Mouse (Mus musculus): Measurements from ENCODE around the gene Trappc1. TPM values are rescaled to one million over a fixed set of nuclear protein-coding genes. Genes with fewer than 3 reads are reported as not detected.

Trappc1 gene
- total and polyA plus RNA-seq, 3 experiments, result 85.4 to 124 (median 102) TPM

DNA sequence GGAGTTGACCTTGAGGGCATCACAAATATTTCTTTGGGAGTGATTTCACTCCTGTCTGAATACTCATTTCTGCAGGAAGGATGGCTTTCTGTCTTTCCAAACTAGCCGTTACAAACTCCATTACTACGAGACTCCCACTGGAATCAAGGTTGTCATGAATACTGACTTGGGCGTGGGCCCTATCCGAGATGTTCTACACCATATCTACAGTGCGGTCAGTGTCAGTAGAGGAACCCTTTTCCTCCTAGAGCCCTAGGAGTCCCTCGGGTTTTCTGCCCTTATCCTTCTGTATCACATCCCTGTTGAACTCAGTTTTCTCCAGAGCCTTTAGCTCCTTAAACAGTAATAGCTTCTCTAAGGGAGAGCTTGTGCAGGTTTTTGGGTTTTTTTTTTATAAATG is 969 bp downstream of the Trappc1 start:
- H3K9me3 ChIP-seq (replicated peaks; ENCODE audit: low read length), result no peaks in the 10 kb centered on the region
- no peak overlapping the region for H3K27ac ChIP-seq (ENCODE audit: insufficient read depth, low read depth)
- dilution Hi-C loops (cut with MboI; ENCODE audit: extremely low pct_ligation_motif_present, extremely low pct_unique_long_range_greater_than_20kb, low sequenced_read_pairs) (no loop called here), in situ Hi-C loops (cut with MboI; ENCODE audit: low pct_ligation_motif_present, low pct_unique_long_range_greater_than_20kb, low sequenced_read_pairs) (no loop called here)
- peaks cover 12 to 39% of the 10 kb centered on the region in 2 experiments for H3K4me1 ChIP-seq (ENCODE audit: control insufficient read depth in 1 of 2, insufficient read depth in 2 of 2)
- DNase-seq (ENCODE audit: extremely low read depth), result no peak
- peak overlapping the region in 2 of 3 experiments; percentile 69 to 98 for H3K4me3 ChIP-seq (replicated peaks in 1 of 3; ENCODE audit: low read depth in 2 of 3, low read length in 2 of 3, poor library complexity in 1 of 3)
- peaks cover 1 to 20% of the 10 kb centered on the region in 2 experiments for H3K36me3 ChIP-seq (replicated peaks in 1 of 2; ENCODE audit: control insufficient read depth in 1 of 2, insufficient read depth in 1 of 2, low read length in 1 of 2)
- peak overlapping the region; percentile 72 for H3K9ac ChIP-seq (ENCODE audit: insufficient read depth, low read depth)
- no peaks in the 10 kb centered on the region for H3K79me2 ChIP-seq (replicated peaks; ENCODE audit: control insufficient read depth, extremely low read depth, insufficient read depth, poor library complexity, severe bottlenecking)
- H3K27me3 ChIP-seq (replicated peaks), result peaks cover 34% of the 10 kb centered on the region
- H3K4me2 ChIP-seq (ENCODE audit: insufficient read depth, low read depth, poor library complexity, severe bottlenecking), result peak overlapping the region; percentile 72
- TF ChIP-seq ZKSCAN1 (IDR thresholded peaks at IDR 0.05; ENCODE audit: borderline replicate concordance, low read depth, low read length) (no peak), MAFK (IDR thresholded peaks at IDR 0.05; ENCODE audit: insufficient replicate concordance, low read length) (no peak), TBP (conservative IDR thresholded peaks at IDR 0.05; ENCODE audit: low read depth, low read length) (no peak), UBTF (IDR thresholded peaks at IDR 0.05; ENCODE audit: low read depth, low read length) (no peak), ETS1 (conservative IDR thresholded peaks at IDR 0.05; ENCODE audit: low read depth, low read length) (no peak), TCF12 (IDR thresholded peaks at IDR 0.05; ENCODE audit: low read depth, low read length) (no peak), MXI1 (IDR thresholded peaks at IDR 0.05; ENCODE audit: low read depth, low read length) (no peak), ZC3H11A (IDR thresholded peaks at IDR 0.05; ENCODE audit: low read depth, low read length) (no peak), NRF1 (IDR thresholded peaks at IDR 0.05; ENCODE audit: low read depth, low read length) (no peak), POLR2AphosphoS2 (IDR thresholded peaks at IDR 0.05; ENCODE audit: low read depth, low read length) (no peak), IRF4 (IDR thresholded peaks at IDR 0.05; ENCODE audit: low read depth, low read length) (no peak), PAX5 (IDR thresholded peaks at IDR 0.05; ENCODE audit: low read length) (no peak), NELFE (IDR thresholded peaks at IDR 0.05; ENCODE audit: low read depth, low read length) (no peak), CTCF (conservative IDR thresholded peaks at IDR 0.05 in 1 of 2, IDR thresholded peaks at IDR 0.05 in 1 of 2; ENCODE audit: low read depth in 2 of 2, low read length in 2 of 2) (no peak), USF1 (IDR thresholded peaks at IDR 0.05; ENCODE audit: low read depth, low read length) (no peak), USF2 (conservative IDR thresholded peaks at IDR 0.05; ENCODE audit: low read depth, low read length) (no peak), ZNF384 (IDR thresholded peaks at IDR 0.05; ENCODE audit: low read depth, low read length) (no peak), GABPA (IDR thresholded peaks at IDR 0.05; ENCODE audit: insufficient replicate concordance, low read depth, low read length) (no peak)

DNA sequence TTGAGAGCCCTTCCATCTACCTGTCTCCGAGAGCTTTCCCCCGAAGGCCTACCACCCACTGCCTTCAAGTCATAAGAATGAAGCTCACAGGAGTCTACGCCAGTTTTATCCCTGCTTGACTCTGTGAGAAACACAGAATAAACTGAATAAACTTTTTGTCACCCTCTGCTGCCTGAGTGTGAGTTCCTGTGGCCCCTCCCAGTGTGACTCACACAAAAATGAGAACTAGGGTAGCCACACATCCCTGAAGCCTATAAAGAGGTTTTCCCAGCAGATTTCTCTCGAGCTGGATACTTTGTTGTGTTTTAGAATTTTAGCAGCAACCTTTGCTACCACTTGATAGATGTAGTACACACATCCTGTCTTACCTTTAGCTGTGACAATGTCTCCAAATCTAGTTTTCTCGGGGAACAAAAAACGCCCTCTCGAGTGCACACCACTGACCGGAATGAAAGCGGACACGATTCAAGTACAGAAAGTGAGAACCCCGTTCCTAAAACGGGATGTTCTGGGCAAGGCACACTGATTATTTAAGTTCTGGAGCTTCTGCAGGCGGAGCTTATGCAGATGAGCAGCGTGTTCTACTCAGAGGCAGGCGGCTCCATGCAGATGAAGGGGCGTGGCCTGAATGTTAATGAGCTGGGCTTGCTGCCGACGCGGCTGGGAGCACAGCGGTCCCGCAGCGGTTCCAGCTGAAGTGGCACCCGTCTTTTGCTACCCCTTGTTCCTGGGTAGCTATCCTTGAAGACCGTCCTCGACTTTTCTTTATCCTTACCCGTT is 2.0 kb downstream of the Trappc1 start, which contains the start of gene Kcnab3:
Gene Kcnab3, plus strand, starts transcription at position 631 of the 780 bp plus-strand sequence.
- Histone ChIP-seq H3K9ac (ENCODE audit: insufficient read depth, low read depth) (peak within 1 kb of the TSS; percentile 67), H3K4me1 (ENCODE audit: control insufficient read depth in 1 of 2, insufficient read depth in 2 of 2) (peaks cover 12 to 39% of the 10 kb centered on the region in 2 experiments), H3K9me3 (replicated peaks; ENCODE audit: low read length) (no peaks in the 10 kb centered on the region), H3K4me3 (replicated peaks in 1 of 3; ENCODE audit: low read depth in 2 of 3, low read length in 2 of 3, poor library complexity in 1 of 3) (peak within 1 kb of the TSS; percentile 48 to 53 (median 49)), H3K27ac (ENCODE audit: insufficient read depth, low read depth) (no peak within 1 kb of the TSS), H3K36me3 (replicated peaks in 1 of 2; ENCODE audit: control insufficient read depth in 1 of 2, insufficient read depth in 1 of 2, low read length in 1 of 2) (peaks cover 0 to 9% of the 10 kb centered on the region in 2 experiments), H3K4me2 (ENCODE audit: insufficient read depth, low read depth, poor library complexity, severe bottlenecking) (peak within 1 kb of the TSS; percentile 90), H3K27me3 (replicated peaks) (peaks cover 39% of the 10 kb centered on the region), H3K79me2 (replicated peaks; ENCODE audit: control insufficient read depth, extremely low read depth, insufficient read depth, poor library complexity, severe bottlenecking) (no peaks in the 10 kb centered on the region)
- dilution Hi-C loops (cut with MboI; ENCODE audit: extremely low pct_ligation_motif_present, extremely low pct_unique_long_range_greater_than_20kb, low sequenced_read_pairs) (no loop called here), in situ Hi-C loops (cut with MboI; ENCODE audit: low pct_ligation_motif_present, low pct_unique_long_range_greater_than_20kb, low sequenced_read_pairs) (no loop called here)
- peak; percentile 99 for DNase-seq (ENCODE audit: extremely low read depth)
- TF ChIP-seq KAT2A (IDR thresholded peaks at IDR 0.05; ENCODE audit: insufficient replicate concordance, low read length), result no peak
- peak; percentile 68 for TF ChIP-seq MAX (IDR thresholded peaks at IDR 0.05; ENCODE audit: low read length)
- no peak for TF ChIP-seq POLR2AphosphoS2 (IDR thresholded peaks at IDR 0.05; ENCODE audit: low read depth, low read length)
- TF ChIP-seq USF2 (conservative IDR thresholded peaks at IDR 0.05; ENCODE audit: low read depth, low read length), result no peak
- no peak for TF ChIP-seq MAZ (IDR thresholded peaks at IDR 0.05; ENCODE audit: low read depth, low read length)
- no peak for TF ChIP-seq ZNF384 (IDR thresholded peaks at IDR 0.05; ENCODE audit: low read depth, low read length)
- TF ChIP-seq ZKSCAN1 (IDR thresholded peaks at IDR 0.05; ENCODE audit: borderline replicate concordance, low read depth, low read length), result no peak
- TF ChIP-seq RCOR1 (conservative IDR thresholded peaks at IDR 0.05; ENCODE audit: low read depth, low read length), result no peak
- TF ChIP-seq MYC (IDR thresholded peaks at IDR 0.05; ENCODE audit: low read depth, low read length), result peak; percentile 81; the same call in 1 of the 2 replicates
- no peak for TF ChIP-seq E2F4 (IDR thresholded peaks at IDR 0.05; ENCODE audit: insufficient replicate concordance, low read depth, low read length)
- no peak for TF ChIP-seq PAX5 (IDR thresholded peaks at IDR 0.05; ENCODE audit: low read length)
- TF ChIP-seq ETS1 (conservative IDR thresholded peaks at IDR 0.05; ENCODE audit: low read depth, low read length), result no peak; the same call in 1 of the 2 replicates
- TF ChIP-seq POLR2A (IDR thresholded peaks at IDR 0.05; ENCODE audit: low read depth, low read length), result peak; percentile 67
- TF ChIP-seq MXI1 (IDR thresholded peaks at IDR 0.05; ENCODE audit: low read depth, low read length), result no peak
- TF ChIP-seq GABPA (IDR thresholded peaks at IDR 0.05; ENCODE audit: insufficient replicate concordance, low read depth, low read length), result no peak
- no peak for TF ChIP-seq ELF1 (IDR thresholded peaks at IDR 0.05; ENCODE audit: low read depth, low read length)
- no peak for TF ChIP-seq SMC3 (IDR thresholded peaks at IDR 0.05; ENCODE audit: low read depth, low read length)
- TF ChIP-seq CHD1 (IDR thresholded peaks at IDR 0.05; ENCODE audit: low read depth, low read length), result no peak
- no peak; the same call in 1 of the 2 replicates for TF ChIP-seq HCFC1 (IDR thresholded peaks at IDR 0.05; ENCODE audit: low read depth, low read length)
- peak; percentile 68 for TF ChIP-seq ZMIZ1 (IDR thresholded peaks at IDR 0.05; ENCODE audit: low read depth, low read length)
- TF ChIP-seq CTCF (conservative IDR thresholded peaks at IDR 0.05 in 1 of 2, IDR thresholded peaks at IDR 0.05 in 1 of 2; ENCODE audit: low read depth in 2 of 2, low read length in 2 of 2), result no peak

Measured in CH12.LX (cell line).